Mouse (Mus musculus) splenic B cell, adult 2 months (primary cell): ENCODE data around the gene Tmed2.
"Not testable (repeated sequence)": the region's sequence is repeated elsewhere in the genome, so short reads cannot be mapped to it uniquely, and the experiment has no call there.

Experiments
- DNase-seq: peaks from one replicate; pipeline ENCODE4 v3.0.0-alpha.2; 2011; ENCODE audit warnings: low read depth, low spot score
- H3K27me3 ChIP-seq: 2 replicates; pipeline ENCODE4 v1.6.1; 2012; ENCODE audit warnings: mild to moderate bottlenecking, low read length, moderate library complexity, mixed read lengths; ENCODE audit not compliant: control insufficient read depth, poor library complexity, insufficient read depth, severe bottlenecking
- H3K36me3 ChIP-seq: 2 replicates; pipeline ENCODE4 v1.6.1; 2012; ENCODE audit warnings: mild to moderate bottlenecking, low read length, moderate library complexity, mixed read lengths; ENCODE audit not compliant: control insufficient read depth, poor library complexity, insufficient read depth, severe bottlenecking

Tmed2 gene

GRCm38 (mm10) chr5:124540383-124540786 is at the start of gene Tmed2:
Gene Tmed2 (plus strand): TSS chr5:124540695.
- Histone ChIP-seq H3K36me3 (peaks cover 9% of the 10 kb centered on the region), H3K27me3 (no peaks in the 10 kb centered on the region)
- peak; percentile 97 for DNase-seq

GRCm38 (mm10) chr5:124491732-124492131 is 48.8 kb upstream of the Tmed2 start:
- no peak for DNase-seq
- no peaks in the 10 kb centered on the region for H3K36me3 ChIP-seq
- no peaks in the 10 kb centered on the region for H3K27me3 ChIP-seq

GRCm38 (mm10) chr5:124492618-124493017 is 47.9 kb upstream of the Tmed2 start:
- DNase-seq: peak; percentile 65
- no peaks in the 10 kb centered on the region for H3K36me3 ChIP-seq
- no peaks in the 10 kb centered on the region for H3K27me3 ChIP-seq

DNA sequence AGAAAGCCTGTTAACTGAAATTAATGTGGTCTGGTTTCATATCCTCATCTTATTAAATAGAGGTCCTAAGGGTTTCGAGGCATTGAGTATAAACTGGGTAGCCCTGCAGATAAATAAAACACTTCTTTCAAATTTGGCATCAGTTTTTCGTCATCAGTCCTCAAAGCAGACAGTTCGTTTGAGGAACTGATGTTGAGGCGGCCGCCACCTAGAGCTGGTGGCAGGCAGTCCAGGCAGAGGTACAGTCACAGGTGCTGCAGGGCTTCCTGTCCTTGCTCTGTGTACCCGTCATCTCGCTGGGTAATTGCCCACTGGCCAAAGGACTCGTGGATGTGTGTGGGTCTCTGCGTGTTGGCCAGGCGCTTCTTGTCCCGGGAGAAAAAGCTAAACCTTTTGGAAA is 47.0 kb upstream of the Tmed2 start:
- no peaks in the 10 kb centered on the region for H3K36me3 ChIP-seq
- DNase-seq: peak; percentile 83

DNA sequence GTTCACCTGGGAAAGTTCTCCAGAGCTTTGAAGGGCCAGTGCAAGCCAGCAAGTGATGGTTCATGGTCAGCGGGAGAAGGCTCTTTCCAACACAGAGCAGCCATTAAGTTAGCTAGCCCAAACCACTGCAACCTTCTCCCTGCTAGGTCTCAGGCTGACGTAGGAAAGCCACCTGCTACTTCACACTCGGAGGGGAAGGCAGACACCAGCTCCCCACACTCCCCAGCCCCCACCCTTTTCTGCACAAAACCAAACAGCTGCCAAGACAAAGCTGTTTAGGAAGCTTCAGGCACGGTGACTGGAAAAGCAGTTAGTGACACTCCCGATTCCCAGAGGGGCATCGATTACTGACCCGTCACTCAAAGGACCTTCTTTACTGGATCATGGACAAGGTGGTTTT is 44.9 kb upstream of the Tmed2 start:
- DNase-seq: no peak
- H3K27me3 ChIP-seq: no peaks in the 10 kb centered on the region
- H3K36me3 ChIP-seq: no peaks in the 10 kb centered on the region

More for the DNA sequence above, 47.0 kb upstream of the Tmed2 start:
- no peaks in the 10 kb centered on the region for H3K27me3 ChIP-seq

- no peaks in the 10 kb centered on the region for H3K36me3 ChIP-seq
- peak; percentile 91 for DNase-seq
Measured at GRCm38 (mm10) chr5:124496614-124497514, 43.6 kb upstream of the Tmed2 start.

GRCm38 (mm10) chr5:124498221-124498876 is 42.1 kb upstream of the Tmed2 start:
- peak; percentile 37 for DNase-seq
- H3K27me3 ChIP-seq: no peaks in the 10 kb centered on the region
- no peaks in the 10 kb centered on the region for H3K36me3 ChIP-seq

More at GRCm38 (mm10) chr5:124496614-124497514, 43.6 kb upstream of the Tmed2 start:
- H3K27me3 ChIP-seq: no peaks in the 10 kb centered on the region

GRCm38 (mm10) chr5:124499001-124499400 is 41.5 kb upstream of the Tmed2 start:
- DNase-seq: no peak
- Histone ChIP-seq H3K27me3 (no peaks in the 10 kb centered on the region), H3K36me3 (no peaks in the 10 kb centered on the region)

GRCm38 (mm10) chr5:124500037-124500436 is 40.5 kb upstream of the Tmed2 start:
- DNase-seq, H3K36me3 ChIP-seq, H3K27me3 ChIP-seq: not testable (repeated sequence)

GRCm38 (mm10) chr5:124500573-124500972 is 39.9 kb upstream of the Tmed2 start:
- no peak for DNase-seq
- Histone ChIP-seq H3K27me3 (no peaks in the 10 kb centered on the region), H3K36me3 (no peaks in the 10 kb centered on the region)

DNA sequence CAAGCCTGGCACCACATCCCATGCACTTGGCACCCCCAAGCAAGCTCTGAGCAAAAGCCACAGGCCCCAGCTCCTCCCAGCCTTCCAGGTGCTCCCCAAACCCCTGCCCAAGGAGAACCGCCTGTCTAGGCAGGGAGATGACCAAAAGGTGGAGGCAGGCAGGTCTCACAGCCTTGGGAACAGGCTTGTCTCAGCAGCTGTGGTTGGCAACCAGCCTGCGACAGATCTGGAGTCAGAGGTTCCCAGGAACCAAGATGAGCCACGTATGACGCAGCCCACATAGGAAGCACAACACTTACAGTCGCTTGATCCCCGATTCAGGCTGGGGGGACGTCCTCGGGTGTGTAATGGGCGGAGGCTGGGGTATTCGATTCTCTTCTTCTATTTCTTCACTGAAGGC is 39.0 kb upstream of the Tmed2 start:
- Histone ChIP-seq H3K36me3 (no peaks in the 10 kb centered on the region), H3K27me3 (no peaks in the 10 kb centered on the region)
- DNase-seq: no peak

DNA sequence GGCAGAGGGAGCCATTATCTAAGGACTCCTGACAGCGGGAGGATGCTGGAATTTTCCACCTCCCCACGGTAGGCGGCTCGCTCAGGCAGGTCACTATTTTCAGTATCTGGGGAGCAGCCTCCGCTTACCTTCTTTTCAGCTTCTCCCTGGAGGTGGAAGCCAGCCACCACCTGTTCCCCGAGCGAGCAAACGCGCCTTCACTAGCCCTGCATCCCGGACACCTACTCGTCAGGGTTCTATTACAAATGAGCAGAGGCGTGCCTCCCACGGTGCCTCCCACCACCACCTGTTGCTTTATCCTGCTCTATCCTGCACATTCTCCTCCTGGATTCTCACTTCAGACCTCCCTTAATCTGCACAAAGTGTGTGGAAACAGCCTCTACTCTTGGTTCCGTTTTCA is 36.8 kb upstream of the Tmed2 start:
- H3K27me3 ChIP-seq: no peaks in the 10 kb centered on the region
- no peak for DNase-seq
- no peaks in the 10 kb centered on the region for H3K36me3 ChIP-seq

DNA sequence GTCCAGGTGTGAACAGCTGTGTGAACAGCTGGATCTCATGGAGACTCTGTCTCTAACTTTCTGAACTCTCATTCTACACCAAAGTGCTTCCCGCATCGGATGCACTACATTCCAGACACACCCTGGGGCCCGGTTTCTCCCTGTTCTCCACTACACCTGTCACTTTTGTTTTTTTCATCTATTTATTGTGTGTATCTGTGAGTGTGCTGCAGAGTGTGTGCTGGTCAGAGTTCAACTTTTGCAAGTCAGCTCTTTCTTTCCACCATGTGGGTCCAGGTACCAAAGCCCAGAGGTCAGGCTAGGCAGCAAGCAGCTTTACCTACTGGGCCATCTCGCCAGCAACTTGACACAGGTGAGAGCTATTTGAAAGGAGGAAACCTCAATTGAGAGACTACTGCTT is 35.3 kb upstream of the Tmed2 start:
- DNase-seq: no peak
- no peaks in the 10 kb centered on the region for H3K36me3 ChIP-seq
- no peaks in the 10 kb centered on the region for H3K27me3 ChIP-seq

DNA sequence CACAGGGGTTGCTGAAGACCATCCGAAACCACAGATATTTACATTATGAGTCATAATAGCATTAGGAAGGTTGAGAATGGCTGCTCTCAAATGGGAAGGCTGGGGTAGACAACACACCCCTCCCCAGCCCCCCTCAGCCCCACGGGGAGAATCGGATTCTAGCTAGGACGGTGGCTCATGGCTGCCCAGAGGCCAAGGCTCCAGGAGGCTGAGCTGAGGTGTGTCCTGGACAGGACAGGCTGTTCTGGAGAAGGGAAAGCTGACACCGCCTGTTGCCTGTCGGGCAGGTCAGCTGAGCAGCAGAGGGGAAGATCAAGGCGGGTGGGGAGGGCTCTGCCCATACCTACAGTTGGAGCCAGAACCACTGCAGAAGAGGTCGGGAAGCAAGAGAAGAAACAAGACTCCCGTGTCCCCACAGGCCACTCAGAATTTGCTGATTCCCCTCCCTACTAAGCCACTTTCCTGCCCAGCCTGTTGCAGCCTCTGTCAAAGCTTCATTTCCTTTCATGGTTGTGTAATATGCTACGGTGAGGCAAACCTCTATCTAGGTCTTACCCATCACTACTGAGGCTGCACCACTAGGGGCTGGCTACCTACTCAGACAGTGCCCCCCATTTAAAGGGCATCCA is 33.6 kb upstream of the Tmed2 start:
- DNase-seq: no peak
- Histone ChIP-seq H3K27me3 (no peaks in the 10 kb centered on the region), H3K36me3 (no peaks in the 10 kb centered on the region)

- no peaks in the 10 kb centered on the region for H3K36me3 ChIP-seq
- H3K27me3 ChIP-seq: no peaks in the 10 kb centered on the region
- DNase-seq: no peak
Measured at GRCm38 (mm10) chr5:124509200-124509599, 31.3 kb upstream of the Tmed2 start.
